Mouse (Mus musculus) gastrocnemius, postnatal 36 days (tissue): ENCODE measurements around the gene Cdc40. TPM values are rescaled to one million over a fixed set of nuclear protein-coding genes. Genes with fewer than 3 reads are reported as not detected.

ENCODE experiments used
- DNase-seq, 2 experiments: peaks; one replicate each; pipeline ENCODE4 v3.0.0; 2022
- intact Hi-C: fragments of 180-260 bp; cut with DNase I; formaldehyde crosslinking; loops from one replicate; pipeline ENCODE4 v1.15.1; 2025
- total RNA-seq, 2 experiments: library from RNA; stranded (reverse); gene quantifications; 2 replicates each; pipeline ENCODE4 v1.2.3; 2021

Cdc40 gene
- total RNA-seq, 2 experiments from 2014 or later = 5.3 to 6.5 TPM

DNA sequence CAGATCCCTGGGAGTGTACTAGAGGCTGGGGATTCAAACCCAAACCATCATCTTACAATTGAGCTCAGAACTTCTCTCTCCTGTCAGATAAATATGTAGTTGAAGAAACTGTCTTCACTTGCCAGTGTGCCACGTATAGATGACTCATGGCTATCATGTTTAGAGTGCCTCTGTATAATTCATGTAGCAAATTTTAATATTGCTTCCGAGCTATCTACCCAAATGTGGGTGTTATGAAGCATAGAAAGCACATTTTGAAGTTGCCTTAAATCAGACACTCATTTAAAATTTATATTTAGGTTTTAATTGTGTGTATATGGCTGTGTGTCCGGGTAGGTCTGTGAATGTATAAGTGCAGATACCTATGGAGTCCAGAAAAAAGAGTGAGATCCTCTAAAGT lies 91.0 kb downstream of the Cdc40 start:
- no peak for DNase-seq
- intact Hi-C loops = no loop called here

DNA sequence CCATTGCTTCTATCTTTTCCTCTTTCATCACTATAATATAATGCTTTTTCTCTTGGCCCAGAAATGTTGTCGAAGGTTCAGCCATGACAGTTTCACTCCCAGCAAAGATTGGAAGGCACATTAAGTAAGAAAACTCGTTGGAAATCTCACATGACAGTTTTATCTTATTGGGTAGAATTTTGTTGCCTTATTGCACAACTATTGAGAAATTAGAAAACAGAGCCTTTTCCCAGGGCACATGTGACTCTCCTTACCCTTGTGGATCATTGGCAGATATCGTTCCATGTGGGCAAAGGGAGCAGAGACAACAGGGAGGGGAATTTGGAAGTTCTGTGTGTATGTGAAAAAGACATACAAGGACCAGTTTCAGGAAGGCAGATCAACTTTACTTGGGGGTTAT lies 92.7 kb downstream of the Cdc40 start:
- intact Hi-C loops = no loop called here
- DNase-seq = no peak

Other genes with a start within 250 kb of the Cdc40 start
- gene Mettl24, start 200.0 kb downstream of the Cdc40 start, total RNA-seq = under 1 TPM; 0.49 to 0.71 TPM
- under 1 TPM; 0.42 to 0.43 TPM for gene Wasf1, start 164 bp upstream of the Cdc40 start, total RNA-seq
- gene Gpr6, start 189.0 kb upstream of the Cdc40 start, total RNA-seq = not detected